Mouse (Mus musculus) liver, postnatal 0 days (tissue): ENCODE measurements around the gene Nsrp1.

Experiments used
- CTCF ChIP-seq: sonication (generic); IDR thresholded peaks from 2 replicates; pipeline ENCODE4 v1.5.1; 2016; ENCODE audit warnings: antibody characterized with exemption, low read depth
- EP300 ChIP-seq: IDR thresholded peaks from 2 replicates; pipeline ENCODE4 v1.6.1; 2016; ENCODE audit warnings: antibody characterized with exemption, low read depth, mild to moderate bottlenecking

DNA sequence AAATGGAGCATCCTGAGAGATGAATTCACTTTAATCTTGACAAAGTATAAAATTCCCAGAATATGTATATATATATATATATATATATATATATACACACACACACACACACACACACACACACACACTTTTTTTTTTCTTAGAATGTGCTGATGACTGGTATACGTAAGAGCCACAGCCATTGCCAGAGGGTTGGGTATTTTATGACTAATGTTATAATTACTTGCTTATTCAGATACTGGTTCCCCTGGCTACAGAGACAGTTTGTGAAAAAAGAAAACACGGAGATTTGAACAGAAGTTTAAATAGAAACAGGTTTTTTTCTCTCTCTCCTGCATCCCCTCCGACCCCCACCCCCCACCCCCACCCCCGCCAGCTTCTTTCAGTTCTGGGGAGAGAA lies 72.4 kb downstream of the Nsrp1 start:
- TF ChIP-seq CTCF (no peak), EP300 (no peak)
